Mouse (Mus musculus) thymus, adult 2 months (tissue): ENCODE measurements at regions not wholly inside any gene's neighbourhood (a gene's known extent, or its start where the extent isn't known, plus 50 kb on each side); places are given as distances from the start of the nearest gene placed in this dataset.

Source experiments
- CTCF ChIP-seq: fragments of 200-500 bp; IDR thresholded peaks from 2 replicates; pipeline ENCODE4 v1.5.1; 2012; ENCODE audit warnings: mild to moderate bottlenecking, control low read depth, low read length, moderate library complexity, borderline replicate concordance; ENCODE audit not compliant: control insufficient read depth, poor library complexity, insufficient read depth; ENCODE audit errors: extremely low read depth
- POLR2A ChIP-seq: fragments of 200-500 bp; IDR thresholded peaks from 2 replicates; pipeline ENCODE4 v1.6.1; 2012; ENCODE audit warnings: mild to moderate bottlenecking, low read length, control low read depth, moderate library complexity; ENCODE audit not compliant: control insufficient read depth, poor library complexity, insufficient read depth; ENCODE audit errors: extremely low read depth

DNA sequence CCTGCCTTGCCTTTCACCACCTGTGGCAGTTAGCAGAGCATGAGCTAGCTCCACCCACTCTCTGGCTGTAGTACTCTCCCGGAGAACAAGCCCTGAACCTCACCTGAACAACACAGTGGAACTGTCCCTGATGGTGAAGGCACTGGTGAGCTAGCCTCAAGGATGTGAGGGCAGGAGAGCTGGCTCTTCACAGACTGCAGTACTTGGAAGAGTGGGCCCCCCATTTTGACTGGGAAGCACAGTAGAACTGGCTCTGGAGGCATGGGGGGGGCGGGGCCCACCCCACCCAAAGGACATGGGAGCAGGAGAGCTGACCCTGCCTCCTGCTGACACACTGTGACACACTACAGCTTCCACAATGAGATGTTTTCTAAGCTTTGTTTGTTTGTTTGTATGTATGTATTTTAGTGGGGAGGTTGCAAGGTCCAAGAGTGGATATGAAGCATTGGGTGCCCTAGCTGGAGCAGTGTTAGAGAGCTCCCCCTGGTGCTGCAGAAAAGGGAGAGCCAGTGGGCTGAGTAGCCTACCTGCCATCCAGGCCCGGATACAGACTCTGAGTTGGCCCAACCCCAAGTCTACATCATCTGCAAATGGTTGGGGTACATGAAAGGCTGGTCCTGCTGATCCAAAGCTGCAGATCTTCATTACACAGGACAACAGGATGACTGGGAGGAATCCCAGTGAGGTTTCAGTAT lies 86.4 kb upstream of the Galnt15 start:
- no peak for TF ChIP-seq POLR2A
- TF ChIP-seq CTCF: no peak; the same call in 1 of the 2 replicates
